Mouse (Mus musculus) heart, postnatal 4 days (tissue): ENCODE measurements around the gene Selenok. TPM values are rescaled to one million over a fixed set of nuclear protein-coding genes. Genes with fewer than 3 reads are reported as not detected.

Experiments
- DNase-seq: peaks from one replicate; pipeline ENCODE4 v3.0.0; 2021
- total RNA-seq, 2 experiments: library from RNA; stranded (reverse); gene quantifications; 2 replicates each; pipeline ENCODE4 v1.2.3; 2021

Selenok gene
- 10 to 100 TPM; 80.1 to 80.2 TPM for total RNA-seq

- DNase-seq = peak; percentile 94
Observed at GRCm38 (mm10) chr14:29968075-29968821, at the start of gene Selenok. Gene Selenok, plus strand, starts transcription at chr14:29968308.

GRCm38 (mm10) chr14:29928966-29929365 is 39.1 kb upstream of the Selenok start:
- no peak for DNase-seq

GRCm38 (mm10) chr14:29935516-29935915 is 32.6 kb upstream of the Selenok start:
- no peak for DNase-seq

GRCm38 (mm10) chr14:29937466-29937865 is 30.6 kb upstream of the Selenok start:
- no peak for DNase-seq

- no peak for DNase-seq
Observed at GRCm38 (mm10) chr14:29939600-29940312, 28.4 kb upstream of the Selenok start.

GRCm38 (mm10) chr14:29940313-29940812 is 27.7 kb upstream of the Selenok start:
- no peak for DNase-seq

- DNase-seq = peak; percentile 48
Observed at GRCm38 (mm10) chr14:29940877-29941276, 27.2 kb upstream of the Selenok start.

GRCm38 (mm10) chr14:29946761-29947309 is 21.3 kb upstream of the Selenok start:
- no peak for DNase-seq

- DNase-seq = no peak
Observed at GRCm38 (mm10) chr14:29950805-29951204, 17.3 kb upstream of the Selenok start.

GRCm38 (mm10) chr14:29957393-29957792 is 10.7 kb upstream of the Selenok start:
- DNase-seq = no peak

GRCm38 (mm10) chr14:29967611-29968010 is 497 bp upstream of the Selenok start:
- DNase-seq = no peak

- no peak for DNase-seq
Observed at GRCm38 (mm10) chr14:29971446-29971845, 3.3 kb downstream of the Selenok start.

- DNase-seq = no peak
Observed at GRCm38 (mm10) chr14:29971993-29972392, 3.9 kb downstream of the Selenok start.

GRCm38 (mm10) chr14:29976927-29977326 is 8.8 kb downstream of the Selenok start:
- DNase-seq = no peak

GRCm38 (mm10) chr14:29978254-29979204 is 10.4 kb downstream of the Selenok start, which contains the start of gene Actr8:
Gene Actr8, plus strand, starts transcription at chr14:29978337.
- DNase-seq = peak; percentile 96

GRCm38 (mm10) chr14:29980447-29981205 is 12.5 kb downstream of the Selenok start:
- DNase-seq = peak; percentile 42

GRCm38 (mm10) chr14:29986096-29986495 is 18.0 kb downstream of the Selenok start:
- no peak for DNase-seq

- DNase-seq = no peak
Observed at GRCm38 (mm10) chr14:29987276-29987675, 19.2 kb downstream of the Selenok start.

- no peak for DNase-seq
Observed at GRCm38 (mm10) chr14:29987739-29988138, 19.6 kb downstream of the Selenok start.

GRCm38 (mm10) chr14:29988337-29988736 is 20.2 kb downstream of the Selenok start:
- DNase-seq = no peak

- DNase-seq = no peak
Observed at GRCm38 (mm10) chr14:29994976-29995375, 26.9 kb downstream of the Selenok start.
